Mouse (Mus musculus) liver, adult 2 months (tissue): Measurements from ENCODE around the gene Cmah.

Experiments used
- CTCF ChIP-seq: fragments of 200-500 bp; IDR thresholded peaks from 2 replicates; pipeline ENCODE4 v1.5.1; 2011; ENCODE audit warnings: low read depth, low read length, control low read depth
- POLR2A ChIP-seq: fragments of 200-500 bp; IDR thresholded peaks from 2 replicates; pipeline ENCODE4 v1.6.1; 2011; ENCODE audit warnings: low read length, control low read depth; ENCODE audit not compliant: insufficient read depth; ENCODE audit errors: extremely low read depth

DNA sequence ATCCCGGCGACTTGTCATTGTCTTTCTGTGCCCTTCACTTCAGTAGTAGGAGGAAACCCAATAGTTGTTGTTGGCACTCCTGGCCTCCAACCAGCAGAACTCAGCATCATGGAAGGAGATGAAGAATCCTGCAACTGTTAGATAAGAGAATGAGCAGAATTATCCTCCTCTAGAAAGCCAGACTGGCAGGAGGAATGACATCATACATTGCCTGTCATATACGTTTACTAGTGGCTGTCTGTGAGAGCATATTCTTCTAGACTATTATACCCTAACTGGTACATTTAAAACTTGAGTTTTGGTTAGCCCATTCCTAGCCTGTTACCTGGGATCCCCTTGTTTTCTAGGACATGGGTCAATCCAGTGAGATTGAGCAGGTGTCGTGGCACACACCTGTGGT, 9.6 kb downstream of the Cmah start:
- TF ChIP-seq POLR2A (no peak), CTCF (no peak)
